Mouse (Mus musculus): ENCODE data around the gene Ccdc85c.
A peak's percentile ranks its signal among the peaks of the same experiment; 100 is the strongest.

GRCm38 (mm10) chr12:108275920-108276822 is 946 bp upstream of the Ccdc85c start:
- TF ChIP-seq CTCF (IDR thresholded peaks at IDR 0.05; ENCODE audit: extremely low read depth, insufficient read length, insufficient replicate concordance, low read depth, low read length): no peak
- 0 out of 2 replicates have a peak, but pooled peaks have one; percentile 0 for TF ChIP-seq POLR2A (IDR thresholded peaks at IDR 0.05; ENCODE audit: low read depth, low read length)
